Mouse (Mus musculus): Measurements from ENCODE around the gene Sept6.
A peak's percentile ranks its signal among the peaks of the same experiment; 100 is the strongest.
"Not testable (repeated sequence)": the region's sequence is repeated elsewhere in the genome, so short reads cannot be mapped to it uniquely, and the experiment has no call there.

Gene Sept6

GRCm38 (mm10) chrX:36969501-36969900 lies 22.1 kb downstream of the Sept6 start:
- DNase-seq (ENCODE audit: low read depth): no peak

GRCm38 (mm10) chrX:36956674-36957073 lies 34.9 kb downstream of the Sept6 start:
- DNase-seq (ENCODE audit: low read depth): no peak

GRCm38 (mm10) chrX:36941106-36941505 lies 50.5 kb downstream of the Sept6 start:
- DNase-seq (ENCODE audit: low read depth): no peak

- no peak for DNase-seq (ENCODE audit: low read depth)
Observed at GRCm38 (mm10) chrX:36939806-36940413, 51.7 kb downstream of the Sept6 start.

- no peak for DNase-seq (ENCODE audit: low read depth)
Observed at GRCm38 (mm10) chrX:36935326-36935966, 56.1 kb downstream of the Sept6 start.

- DNase-seq (ENCODE audit: low read depth): no peak
Observed at GRCm38 (mm10) chrX:36930574-36930973, 61.0 kb downstream of the Sept6 start.

- DNase-seq (ENCODE audit: low read depth): no peak
Observed at GRCm38 (mm10) chrX:36929694-36930093, 61.9 kb downstream of the Sept6 start.

- no peak for DNase-seq (ENCODE audit: low read depth)
Observed at GRCm38 (mm10) chrX:36928791-36929190, 62.8 kb downstream of the Sept6 start.

GRCm38 (mm10) chrX:36921346-36921745 lies 70.2 kb downstream of the Sept6 start:
- no peak for DNase-seq (ENCODE audit: low read depth)

GRCm38 (mm10) chrX:36917749-36918148 lies 73.8 kb downstream of the Sept6 start:
- DNase-seq (ENCODE audit: low read depth): no peak

- peak; percentile 30 for DNase-seq (ENCODE audit: low read depth)
Observed at GRCm38 (mm10) chrX:36911343-36911742, 80.3 kb downstream of the Sept6 start.

- DNase-seq (ENCODE audit: low read depth): no peak
Observed at GRCm38 (mm10) chrX:36906539-36906938, 85.1 kb downstream of the Sept6 start.

- DNase-seq (ENCODE audit: low read depth): peak; percentile 78
Observed at GRCm38 (mm10) chrX:36903115-36903768, 88.4 kb downstream of the Sept6 start.

GRCm38 (mm10) chrX:36902321-36903114 lies 89.1 kb downstream of the Sept6 start, which contains the start of gene Nkrf:
Gene Nkrf, minus strand, starts transcription at chrX:36902899.
- no peak for DNase-seq (ENCODE audit: low read depth)

GRCm38 (mm10) chrX:36901655-36902054 lies 89.9 kb downstream of the Sept6 start:
- no peak for DNase-seq (ENCODE audit: low read depth)

- not testable (repeated sequence) for DNase-seq (ENCODE audit: low read depth)
Observed at GRCm38 (mm10) chrX:36898931-36899330, 92.7 kb downstream of the Sept6 start.

- no peak for DNase-seq (ENCODE audit: low read depth)
Observed at GRCm38 (mm10) chrX:36884719-36885118, 106.9 kb downstream of the Sept6 start.

- DNase-seq (ENCODE audit: low read depth): no peak
Observed at GRCm38 (mm10) chrX:36874704-36875128, 116.9 kb downstream of the Sept6 start.

GRCm38 (mm10) chrX:36874178-36874696 lies 117.4 kb downstream of the Sept6 start:
- DNase-seq (ENCODE audit: low read depth): peak; percentile 49

GRCm38 (mm10) chrX:36873765-36874164 lies 117.8 kb downstream of the Sept6 start, which contains the start of the genes Ube2a and C330007P06Rik:
Gene Ube2a, plus strand, starts transcription at chrX:36873900.
Gene C330007P06Rik, minus strand, starts transcription at chrX:36874111.
- no peak for DNase-seq (ENCODE audit: low read depth)

GRCm38 (mm10) chrX:36870372-36870771 lies 121.2 kb downstream of the Sept6 start:
- DNase-seq (ENCODE audit: low read depth): no peak

Data from c-Kit-positive CD71-negative TER-119-negative erythroid progenitor cells, embryonic 14.5 days (primary cell).